Mouse (Mus musculus) ES-Bruce4 (cell line): ENCODE data around the gene Olfm4.

Experiments
- CTCF ChIP-seq: IDR thresholded peaks from one replicate; pipeline ENCODE4 v1.8.1; 2011; ENCODE audit warnings: low read depth, low read length
- EP300 ChIP-seq: IDR thresholded peaks from 2 replicates; pipeline ENCODE4 v1.6.1; 2011; ENCODE audit warnings: low read depth, low read length; ENCODE audit not compliant: insufficient read depth

DNA sequence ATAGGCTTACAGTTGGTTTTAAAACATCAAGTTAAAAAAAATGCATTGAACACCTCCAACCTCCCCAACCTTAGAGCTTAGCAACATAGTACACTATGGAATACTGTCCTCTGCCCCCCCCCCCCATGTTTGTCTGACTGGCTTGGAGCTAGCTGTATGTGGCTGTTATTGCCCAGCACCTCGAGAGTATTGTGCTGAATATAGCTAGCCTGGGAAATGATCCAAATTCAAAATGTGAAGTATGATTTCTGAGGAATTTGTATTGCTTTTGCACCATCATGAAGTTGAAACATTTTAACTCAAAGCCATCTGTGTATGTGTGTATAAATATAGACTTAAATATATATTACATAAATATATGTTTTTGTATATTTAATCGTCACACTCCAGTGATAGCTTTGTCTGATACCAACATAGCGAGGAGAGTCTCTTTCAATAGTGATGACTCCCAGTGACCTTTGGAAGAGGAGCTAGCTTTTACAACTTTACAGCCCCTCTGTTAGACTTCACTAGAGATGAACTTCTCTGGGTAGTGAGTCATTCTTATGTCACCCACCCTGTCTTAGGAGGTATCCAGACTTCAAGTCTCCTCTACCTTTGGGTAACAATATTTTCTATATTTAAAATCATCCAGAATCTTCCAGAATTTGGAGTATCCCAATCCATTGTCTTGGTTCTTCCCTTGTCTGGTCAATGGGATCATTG lies 45.6 kb downstream of the Olfm4 start:
- TF ChIP-seq CTCF (no peak), EP300 (no peak)
